Comparison of ENCODE assay signal across 17 mouse cellular contexts in the genomic region with DNA sequence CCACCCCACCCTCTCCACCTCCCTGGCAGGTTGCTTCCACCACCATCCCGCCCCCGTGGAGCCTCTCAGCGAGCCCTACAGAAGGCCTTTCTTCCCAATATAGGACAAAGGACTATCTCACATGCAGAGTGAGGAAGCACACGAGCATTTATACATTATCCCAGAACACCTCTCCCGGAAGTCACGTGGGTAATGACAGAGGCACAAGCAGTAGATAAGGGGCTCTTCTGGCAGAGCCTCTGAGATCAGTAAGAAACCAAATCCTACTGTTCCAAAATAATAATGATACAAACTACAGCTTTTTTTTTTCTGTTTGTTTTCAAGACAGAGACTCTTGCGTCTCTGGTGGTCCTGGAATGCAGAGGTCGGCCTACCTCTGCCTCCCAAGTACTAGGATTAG.
"Had no signal": no experiment of that assay in that cellular context is flagged by ENCODE, and none has a peak within 500 bp of the region (broad histone marks: within the 10 kb centered on the region; RNA-seq: fewer than 3 reads in every experiment).

No protein-coding gene starts in this region.

- H3K9ac ChIP-seq: lung, embryonic 15.5 days; midbrain, embryonic 13.5 days; midbrain, embryonic 15.5 days; neural tube, embryonic 12.5 days; stomach, embryonic 15.5 days had no signal

- H3K36me3 ChIP-seq: midbrain, embryonic 15.5 days; stomach, embryonic 15.5 days had no signal

- H3K4me3 ChIP-seq: lung, embryonic 15.5 days; megakaryocyte, embryonic 14.5 days; midbrain, embryonic 13.5 days; midbrain, embryonic 15.5 days; neural tube, embryonic 12.5 days; stomach, embryonic 15.5 days had no signal

- ATAC-seq: lung, postnatal 0 days; midbrain, embryonic 13.5 days; midbrain, embryonic 15.5 days had no signal

- H3K9me3 ChIP-seq: lung, embryonic 15.5 days; megakaryocyte, embryonic 14.5 days; midbrain, embryonic 13.5 days; midbrain, embryonic 15.5 days; neural tube, embryonic 12.5 days; stomach, embryonic 15.5 days had no signal

- H3K27me3 ChIP-seq: lung, embryonic 15.5 days; midbrain, embryonic 13.5 days; midbrain, embryonic 15.5 days; neural tube, embryonic 12.5 days; stomach, embryonic 15.5 days had no signal

- H3K4me2 ChIP-seq: lung, embryonic 15.5 days; midbrain, embryonic 11.5 days; midbrain, embryonic 13.5 days; midbrain, embryonic 15.5 days; neural tube, embryonic 12.5 days; stomach, embryonic 15.5 days had no signal

- H3K27ac ChIP-seq: lung, embryonic 15.5 days; macrophage; midbrain, embryonic 13.5 days; midbrain, embryonic 15.5 days; neural tube, embryonic 12.5 days; stomach, embryonic 15.5 days; stomach, postnatal 0 days had no signal

- DNase-seq: lung, adult 2 months; lung, postnatal 14 days; lung, postnatal 36 days; right cerebral cortex, postnatal 14 days; thymus, adult 2 months; thymus, postnatal 25 days; thymus, postnatal 4 days had no signal
